Mouse (Mus musculus) midbrain, embryonic 16.5 days (tissue): ENCODE data around the gene Fn1. TPM values are rescaled to one million over a fixed set of nuclear protein-coding genes. Genes with fewer than 3 reads are reported as not detected.

Experiments
- ATAC-seq: fragments of 200-750 bp; cut with Nextera tagmentation; 2 replicates; pipeline ENCODE4 v1.8.0; 2017; ENCODE audit warnings: moderate TSS enrichment
- H3K27ac ChIP-seq: fragments of 300-500 bp; sonication (generic); 2 replicates; pipeline ENCODE4 v1.5.1; 2014; ENCODE audit warnings: mild to moderate bottlenecking, low read length, mixed read lengths
- H3K27me3 ChIP-seq: fragments of 300-500 bp; sonication (generic); 2 replicates; pipeline ENCODE4 v1.6.1; 2014; ENCODE audit warnings: low read depth, low read length, mixed read lengths; ENCODE audit not compliant: control insufficient read depth, insufficient read depth
- H3K36me3 ChIP-seq: fragments of 300-500 bp; sonication (generic); 2 replicates; pipeline ENCODE4 v1.6.1; 2014; ENCODE audit warnings: mild to moderate bottlenecking, low read length, moderate library complexity, mixed read lengths; ENCODE audit not compliant: control insufficient read depth, insufficient read depth
- H3K4me1 ChIP-seq: fragments of 300-500 bp; sonication (generic); 2 replicates; pipeline ENCODE4 v1.6.1; 2014; ENCODE audit warnings: mild to moderate bottlenecking, low read length, mixed read lengths; ENCODE audit not compliant: control insufficient read depth, insufficient read depth
- H3K4me2 ChIP-seq: fragments of 300-500 bp; sonication (generic); 2 replicates; pipeline ENCODE4 v1.6.1; 2014; ENCODE audit warnings: mild to moderate bottlenecking, low read length, mixed read lengths
- H3K4me3 ChIP-seq: fragments of 300-500 bp; sonication (generic); 2 replicates; pipeline ENCODE4 v1.5.1; 2014; ENCODE audit warnings: low read depth, mild to moderate bottlenecking, low read length, moderate library complexity, mixed read lengths
- H3K9ac ChIP-seq: fragments of 300-500 bp; sonication (generic); 2 replicates; pipeline ENCODE4 v1.6.1; 2014; ENCODE audit warnings: low read depth, low read length, mixed read lengths
- H3K9me3 ChIP-seq: fragments of 300-500 bp; sonication (generic); replicated peaks from 2 replicates; pipeline ENCODE4 v1.6.1; 2014; ENCODE audit warnings: mild to moderate bottlenecking, low read length, mixed read lengths; ENCODE audit not compliant: control insufficient read depth, poor library complexity, severe bottlenecking
- WGBS: fragments of 180-500 bp; shearing (Covaris S2); extraction: QIAGEN DNeasy Blood & Tissue Kit; methylation state at CpG from one replicate; pipeline ENCODE4 v1.1.7; 2014; 5-methylcytosine and 5-hydroxymethylcytosine counted together
- polyA plus RNA-seq: library from polyadenylated mRNA; unstranded; fragments of >200 nt; fragmentation: Nextera tagmentation; extraction: Ambion mirVana; gene quantifications from 2 replicates; pipeline ENCODE4 v1.2.1, GENCODE M21; 2015

The Fn1 gene
- polyA plus RNA-seq, 1 experiment from 2014 or later: 26.0 TPM

GRCm38 (mm10) chr1:71654221-71654620 is 1.2 kb upstream of the Fn1 start:
- H3K4me3 ChIP-seq: peak overlapping the region; percentile 72
- no peak for ATAC-seq
- 15% methylated on average over 8 of the region's 8 CpGs for WGBS
- H3K4me1 ChIP-seq: peaks cover 8% of the 10 kb centered on the region
- H3K9me3 ChIP-seq: no peaks in the 10 kb centered on the region
- no peak overlapping the region for H3K27ac ChIP-seq
- no peak overlapping the region for H3K9ac ChIP-seq
- H3K36me3 ChIP-seq: no peaks in the 10 kb centered on the region
- H3K27me3 ChIP-seq: peaks cover 13% of the 10 kb centered on the region
- H3K4me2 ChIP-seq: peak overlapping the region; percentile 98

DNA sequence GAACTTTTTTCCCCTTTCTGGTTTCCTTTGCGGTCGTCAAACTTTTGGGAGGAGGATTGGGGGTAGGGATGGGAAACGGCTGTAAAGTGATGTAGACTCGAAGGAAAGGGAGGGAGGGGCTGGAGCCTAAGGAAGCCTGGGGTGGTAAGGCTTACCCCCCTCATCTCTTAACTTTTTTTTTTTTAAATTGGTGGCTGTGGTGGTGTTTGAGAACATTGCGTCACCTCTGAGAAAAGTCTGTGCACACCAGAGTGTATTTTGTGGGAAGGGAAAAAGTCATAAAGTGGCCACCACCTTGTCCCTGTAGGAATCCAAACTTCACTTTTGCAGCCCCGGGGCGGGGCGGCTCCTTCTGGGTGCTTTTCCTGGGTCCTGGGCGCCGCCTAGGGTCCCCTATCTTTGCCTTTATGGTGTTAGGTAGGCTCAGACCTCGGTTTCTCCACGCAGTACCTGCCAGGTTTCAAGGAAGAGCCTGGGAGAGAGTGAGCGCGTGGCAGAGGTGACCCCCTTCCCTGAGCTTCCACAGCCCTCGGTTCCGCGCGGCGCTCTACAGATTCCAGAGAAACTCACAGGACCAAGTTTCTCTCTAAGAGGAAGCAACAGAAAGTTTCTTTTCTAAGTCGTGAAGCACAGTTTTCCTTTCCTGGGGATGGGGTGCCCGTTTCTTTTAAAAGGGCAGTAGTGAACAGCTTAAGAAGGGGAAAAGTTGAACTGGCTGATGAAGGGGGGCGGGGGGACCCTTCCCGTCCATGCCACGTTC is 580 bp upstream of the Fn1 start:
- Histone ChIP-seq H3K36me3 (no peaks in the 10 kb centered on the region), H3K4me1 (peaks cover 8% of the 10 kb centered on the region), H3K4me3 (peak overlapping the region; percentile 72), H3K9me3 (no peaks in the 10 kb centered on the region), H3K27ac (no peak overlapping the region), H3K27me3 (peaks cover 13% of the 10 kb centered on the region), H3K4me2 (peak overlapping the region; percentile 98), H3K9ac (peak overlapping the region; percentile 65; the same call in 1 of the 2 replicates)
- WGBS: under 1% methylated on average over 24 of the region's 24 CpGs
- ATAC-seq: peak; percentile 61; the same call in 1 of the 2 replicates

- no peak overlapping the region for H3K4me2 ChIP-seq
- H3K27me3 ChIP-seq: peaks cover 13% of the 10 kb centered on the region
- no peak overlapping the region for H3K27ac ChIP-seq
- no peaks in the 10 kb centered on the region for H3K36me3 ChIP-seq
- peaks cover 8% of the 10 kb centered on the region for H3K4me1 ChIP-seq
- ATAC-seq: no peak
- 65% methylated on average over 1 of the region's 1 CpGs for WGBS
- H3K9ac ChIP-seq: no peak overlapping the region
- no peak overlapping the region for H3K4me3 ChIP-seq
- no peaks in the 10 kb centered on the region for H3K9me3 ChIP-seq
Measured at GRCm38 (mm10) chr1:71651828-71652227, 1.2 kb downstream of the Fn1 start.

GRCm38 (mm10) chr1:71651315-71651714 is 1.7 kb downstream of the Fn1 start:
- Histone ChIP-seq H3K9ac (no peak overlapping the region), H3K27ac (no peak overlapping the region), H3K4me2 (no peak overlapping the region), H3K36me3 (no peaks in the 10 kb centered on the region), H3K4me1 (peaks cover 8% of the 10 kb centered on the region), H3K27me3 (peaks cover 13% of the 10 kb centered on the region), H3K4me3 (no peak overlapping the region), H3K9me3 (no peaks in the 10 kb centered on the region)
- no peak for ATAC-seq
- 55% methylated on average over 9 of the region's 9 CpGs for WGBS

GRCm38 (mm10) chr1:71650741-71651140 is 2.3 kb downstream of the Fn1 start:
- Histone ChIP-seq H3K27ac (no peak overlapping the region), H3K27me3 (peaks cover 13% of the 10 kb centered on the region), H3K36me3 (no peaks in the 10 kb centered on the region), H3K4me3 (no peak overlapping the region), H3K4me1 (peaks cover 8% of the 10 kb centered on the region), H3K4me2 (no peak overlapping the region), H3K9ac (no peak overlapping the region), H3K9me3 (no peaks in the 10 kb centered on the region)
- 36% methylated on average over 6 of the region's 6 CpGs for WGBS
- no peak for ATAC-seq

DNA sequence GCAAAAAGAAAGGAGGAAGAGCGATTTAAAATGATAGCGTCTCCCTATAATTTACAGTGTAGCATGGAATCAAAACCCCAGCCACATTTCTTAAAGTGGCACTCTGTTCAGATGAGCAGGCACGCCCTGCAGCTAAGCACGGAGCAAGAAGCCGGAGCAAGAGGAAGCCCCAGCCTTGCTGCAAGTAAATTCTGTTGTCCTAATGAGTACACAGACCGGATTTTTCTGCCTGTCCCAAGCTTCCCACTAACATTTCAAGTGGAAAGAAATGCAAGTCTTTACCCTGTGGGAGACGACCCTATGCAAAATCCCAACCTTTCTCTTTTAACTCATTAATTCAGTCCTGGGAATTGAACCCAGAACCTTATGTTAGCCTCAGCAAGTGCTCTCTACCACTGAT is 4.8 kb downstream of the Fn1 start:
- no peaks in the 10 kb centered on the region for H3K9me3 ChIP-seq
- no peak overlapping the region for H3K4me2 ChIP-seq
- peaks cover 6% of the 10 kb centered on the region; the same call in 1 of the 2 replicates for H3K27me3 ChIP-seq
- no peak overlapping the region for H3K4me3 ChIP-seq
- no peak for ATAC-seq
- no peak overlapping the region for H3K27ac ChIP-seq
- peaks cover 3% of the 10 kb centered on the region; the same call in 1 of the 2 replicates for H3K4me1 ChIP-seq
- 83% methylated on average over 7 of the region's 7 CpGs for WGBS
- H3K9ac ChIP-seq: no peak overlapping the region
- no peaks in the 10 kb centered on the region for H3K36me3 ChIP-seq

GRCm38 (mm10) chr1:71646774-71647173 is 6.2 kb downstream of the Fn1 start:
- no peak for ATAC-seq
- Histone ChIP-seq H3K27ac (no peak overlapping the region), H3K27me3 (peaks cover 6% of the 10 kb centered on the region; the same call in 1 of the 2 replicates), H3K36me3 (no peaks in the 10 kb centered on the region), H3K4me2 (no peak overlapping the region), H3K9me3 (no peaks in the 10 kb centered on the region), H3K9ac (no peak overlapping the region), H3K4me3 (no peak overlapping the region), H3K4me1 (no peaks in the 10 kb centered on the region)
- 89% methylated on average over 5 of the region's 5 CpGs for WGBS

- H3K4me1 ChIP-seq: no peaks in the 10 kb centered on the region
- no peaks in the 10 kb centered on the region for H3K9me3 ChIP-seq
- 77% methylated on average over 3 of the region's 3 CpGs for WGBS
- H3K4me3 ChIP-seq: no peak overlapping the region
- peaks cover 6% of the 10 kb centered on the region; the same call in 1 of the 2 replicates for H3K27me3 ChIP-seq
- no peak overlapping the region for H3K4me2 ChIP-seq
- ATAC-seq: no peak
- H3K9ac ChIP-seq: no peak overlapping the region
- H3K36me3 ChIP-seq: no peaks in the 10 kb centered on the region
- H3K27ac ChIP-seq: no peak overlapping the region
Measured at GRCm38 (mm10) chr1:71645999-71646398, 7.0 kb downstream of the Fn1 start.

DNA sequence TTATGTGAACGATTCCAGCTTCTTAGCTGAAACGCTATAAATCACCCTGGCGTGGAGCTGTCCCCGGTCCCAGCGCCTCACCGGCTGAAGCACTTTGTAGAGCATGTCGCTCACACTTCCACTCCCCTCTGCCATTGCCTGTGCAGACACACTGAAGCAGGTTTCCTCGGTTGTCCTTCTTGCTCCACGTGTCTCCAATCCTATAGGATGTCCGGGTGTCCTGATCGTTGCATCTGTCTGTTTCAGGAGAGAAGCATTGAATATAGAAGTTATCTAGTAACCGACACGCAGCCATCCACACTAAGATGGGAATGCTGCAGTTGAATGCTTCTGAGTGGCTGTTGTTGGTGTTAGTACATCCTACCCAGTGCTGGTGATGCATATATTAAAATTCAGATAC is 7.5 kb downstream of the Fn1 start:
- Histone ChIP-seq H3K4me1 (no peaks in the 10 kb centered on the region), H3K9ac (no peak overlapping the region), H3K4me2 (no peak overlapping the region), H3K4me3 (no peak overlapping the region), H3K9me3 (no peaks in the 10 kb centered on the region), H3K36me3 (no peaks in the 10 kb centered on the region), H3K27ac (no peak overlapping the region), H3K27me3 (peaks cover 3% of the 10 kb centered on the region; the same call in 1 of the 2 replicates)
- 92% methylated on average over 13 of the region's 13 CpGs for WGBS
- ATAC-seq: no peak
